Mouse (Mus musculus): ENCODE results near the gene Tbca. TPM values are rescaled to one million over a fixed set of nuclear protein-coding genes. Genes with fewer than 3 reads are reported as not detected.

The Tbca gene
- polyA plus RNA-seq, 1 experiment from 2014 or later = 150 TPM

GRCm38 (mm10) chr13:94859256-94859655 is 70.5 kb downstream of the Tbca start:
- Histone ChIP-seq H3K9ac (replicated peaks) (no peak overlapping the region), H3K27ac (ENCODE audit: low read depth) (no peak overlapping the region), H3K36me3 (replicated peaks; ENCODE audit: insufficient read depth, low read length) (no peaks in the 10 kb centered on the region), H3K4me2 (ENCODE audit: low read depth, low read length) (no peak overlapping the region), H3K9me3 (ENCODE audit: low read length) (no peaks in the 10 kb centered on the region), H3K4me3 (ENCODE audit: low read depth, low read length) (no peak overlapping the region), H3K27me3 (ENCODE audit: insufficient read depth, low read length) (peaks cover 10% of the 10 kb centered on the region), H3K4me1 (ENCODE audit: insufficient read depth) (no peaks in the 10 kb centered on the region)
- TF ChIP-seq EP300 (IDR thresholded peaks at IDR 0.05; ENCODE audit: low read depth) (no peak), CTCF (IDR thresholded peaks at IDR 0.05; ENCODE audit: low read depth) (no peak)
- DNase-seq (no peak), ATAC-seq (peak; percentile 25; the same call in 1 of the 2 replicates)
- 70% methylated on average over 8 of the region's 8 CpGs for WGBS (ENCODE audit: insufficient replicate concordance)

GRCm38 (mm10) chr13:94862491-94863230 is 74.0 kb downstream of the Tbca start:
- H3K27me3 ChIP-seq (ENCODE audit: insufficient read depth, low read length) = peaks cover 20% of the 10 kb centered on the region

DNA sequence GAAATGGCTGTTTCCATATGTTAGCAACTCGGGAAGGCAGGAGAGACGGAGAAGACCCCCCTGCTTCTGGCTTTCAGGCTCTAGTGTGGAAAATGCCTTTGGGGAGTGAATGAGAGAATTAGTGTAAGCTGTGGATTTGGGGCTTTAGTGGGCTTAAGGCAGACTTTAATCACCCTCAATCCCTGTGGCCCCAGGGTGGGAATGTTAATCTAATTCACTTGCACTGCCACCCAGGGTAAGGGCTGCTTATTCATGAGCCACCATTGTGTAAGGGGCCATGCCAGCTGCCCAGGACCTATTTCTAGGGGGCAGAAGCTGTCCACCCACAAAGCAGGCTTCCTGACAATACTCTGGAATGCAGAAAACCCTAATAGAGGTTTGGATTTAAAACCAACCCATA is 78.2 kb downstream of the Tbca start:
- no peak for TF ChIP-seq CTCF (IDR thresholded peaks at IDR 0.05; ENCODE audit: low read depth)
- TF ChIP-seq EP300 (IDR thresholded peaks at IDR 0.05; ENCODE audit: low read depth) = no peak
- no peak overlapping the region for H3K4me2 ChIP-seq (ENCODE audit: low read depth, low read length)
- no peak overlapping the region for H3K9ac ChIP-seq (replicated peaks)
- no peak overlapping the region for H3K27ac ChIP-seq (ENCODE audit: low read depth)
- 48% methylated on average over 2 of the region's 2 CpGs for WGBS (ENCODE audit: insufficient replicate concordance)
- no peaks in the 10 kb centered on the region for H3K36me3 ChIP-seq (replicated peaks; ENCODE audit: insufficient read depth, low read length)
- H3K27me3 ChIP-seq (ENCODE audit: insufficient read depth, low read length) = peaks cover 60% of the 10 kb centered on the region
- no peak overlapping the region for H3K4me3 ChIP-seq (ENCODE audit: low read depth, low read length)
- ATAC-seq = no peak
- H3K9me3 ChIP-seq (ENCODE audit: low read length) = no peaks in the 10 kb centered on the region
- peaks cover 3% of the 10 kb centered on the region; the same call in 1 of the 2 replicates for H3K4me1 ChIP-seq (ENCODE audit: insufficient read depth)
- no peak for DNase-seq

More at GRCm38 (mm10) chr13:94862491-94863230, 74.0 kb downstream of the Tbca start:
- Histone ChIP-seq H3K36me3 (replicated peaks; ENCODE audit: insufficient read depth, low read length) (no peaks in the 10 kb centered on the region), H3K4me3 (ENCODE audit: low read depth, low read length) (no peak overlapping the region), H3K9me3 (ENCODE audit: low read length) (no peaks in the 10 kb centered on the region), H3K4me1 (ENCODE audit: insufficient read depth) (no peaks in the 10 kb centered on the region), H3K9ac (replicated peaks) (no peak overlapping the region), H3K4me2 (ENCODE audit: low read depth, low read length) (no peak overlapping the region), H3K27ac (ENCODE audit: low read depth) (no peak overlapping the region)
- TF ChIP-seq EP300 (IDR thresholded peaks at IDR 0.05; ENCODE audit: low read depth) (no peak), CTCF (IDR thresholded peaks at IDR 0.05; ENCODE audit: low read depth) (no peak)
- WGBS (ENCODE audit: insufficient replicate concordance) = 37% methylated on average over 5 of the region's 5 CpGs
- DNase-seq (no peak), ATAC-seq (no peak)

- Histone ChIP-seq H3K4me3 (ENCODE audit: low read depth, low read length) (no peak overlapping the region), H3K9ac (replicated peaks) (no peak overlapping the region), H3K36me3 (replicated peaks; ENCODE audit: insufficient read depth, low read length) (no peaks in the 10 kb centered on the region), H3K27ac (ENCODE audit: low read depth) (no peak overlapping the region), H3K4me1 (ENCODE audit: insufficient read depth) (peaks cover 3% of the 10 kb centered on the region; the same call in 1 of the 2 replicates), H3K27me3 (ENCODE audit: insufficient read depth, low read length) (peaks cover 66% of the 10 kb centered on the region), H3K9me3 (ENCODE audit: low read length) (no peaks in the 10 kb centered on the region), H3K4me2 (ENCODE audit: low read depth, low read length) (no peak overlapping the region)
- WGBS (ENCODE audit: insufficient replicate concordance) = 45% methylated on average over 4 of the region's 4 CpGs
- no peak for TF ChIP-seq EP300 (IDR thresholded peaks at IDR 0.05; ENCODE audit: low read depth)
- DNase-seq (no peak), ATAC-seq (no peak)
These were observed 79.1 kb downstream of the Tbca start for GRCm38 (mm10) chr13:94867772-94868171.

DNA sequence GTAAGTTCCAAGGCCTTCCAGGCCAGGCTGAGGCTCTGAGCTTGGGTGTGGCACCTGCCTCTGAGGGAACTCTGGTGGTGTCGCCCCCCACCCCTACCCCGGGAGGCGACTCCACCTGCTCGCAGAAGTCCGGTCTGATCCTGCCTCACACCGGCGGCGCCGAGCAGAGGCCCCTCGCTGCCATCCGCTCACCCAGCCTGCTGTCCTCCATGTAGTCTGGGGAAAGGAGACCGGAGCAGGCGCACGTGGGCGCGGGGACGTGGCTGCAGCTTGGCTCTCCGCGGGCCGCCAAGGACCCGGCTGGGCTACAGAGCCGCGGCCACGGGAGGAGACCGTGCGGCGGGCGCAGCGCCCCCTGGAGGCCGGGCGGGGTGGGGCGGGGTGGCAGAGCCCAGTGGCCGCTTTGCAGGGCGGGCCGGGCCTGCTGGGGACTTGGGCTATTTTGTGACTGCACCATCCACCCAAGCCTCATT is 79.8 kb downstream of the Tbca start:
- Histone ChIP-seq H3K9me3 (ENCODE audit: low read length) (no peaks in the 10 kb centered on the region), H3K9ac (replicated peaks) (peak overlapping the region; percentile 48; the same call in 1 of the 2 replicates), H3K27ac (ENCODE audit: low read depth) (no peak overlapping the region), H3K4me1 (ENCODE audit: insufficient read depth) (peaks cover 3% of the 10 kb centered on the region; the same call in 1 of the 2 replicates), H3K36me3 (replicated peaks; ENCODE audit: insufficient read depth, low read length) (no peaks in the 10 kb centered on the region), H3K4me2 (ENCODE audit: low read depth, low read length) (peak overlapping the region; percentile 68), H3K4me3 (ENCODE audit: low read depth, low read length) (peak overlapping the region; percentile 40), H3K27me3 (ENCODE audit: insufficient read depth, low read length) (peaks cover 71% of the 10 kb centered on the region)
- TF ChIP-seq CTCF (IDR thresholded peaks at IDR 0.05; ENCODE audit: low read depth) = peak; percentile 63
- no peak for TF ChIP-seq EP300 (IDR thresholded peaks at IDR 0.05; ENCODE audit: low read depth)
- ATAC-seq = peak; percentile 88
- 2% methylated on average over 25 of the region's 35 CpGs for WGBS (ENCODE audit: insufficient replicate concordance)
- DNase-seq = peak; percentile 81

- Histone ChIP-seq H3K9me3 (ENCODE audit: low read length) (no peaks in the 10 kb centered on the region), H3K27me3 (ENCODE audit: insufficient read depth, low read length) (peaks cover 81% of the 10 kb centered on the region), H3K36me3 (replicated peaks; ENCODE audit: insufficient read depth, low read length) (no peaks in the 10 kb centered on the region), H3K4me1 (ENCODE audit: insufficient read depth) (peaks cover 3% of the 10 kb centered on the region; the same call in 1 of the 2 replicates), H3K4me3 (ENCODE audit: low read depth, low read length) (no peak overlapping the region), H3K4me2 (ENCODE audit: low read depth, low read length) (0 out of 2 replicates have a peak overlapping the region, but pooled peaks have one; percentile 68), H3K9ac (replicated peaks) (no peak overlapping the region), H3K27ac (ENCODE audit: low read depth) (no peak overlapping the region)
- DNase-seq (no peak), ATAC-seq (no peak)
- TF ChIP-seq EP300 (IDR thresholded peaks at IDR 0.05; ENCODE audit: low read depth) (no peak), CTCF (IDR thresholded peaks at IDR 0.05; ENCODE audit: low read depth) (no peak)
- WGBS (ENCODE audit: insufficient replicate concordance) = 8% methylated on average over 8 of the region's 8 CpGs
These were observed 80.8 kb downstream of the Tbca start for GRCm38 (mm10) chr13:94869541-94869940.
